Mouse (Mus musculus) bone marrow macrophage, adult 2 months (primary cell): Measurements from ENCODE around the gene Ybx1. TPM values are rescaled to one million over a fixed set of nuclear protein-coding genes. Genes with fewer than 3 reads are reported as not detected.

Experiments used
- H3K27ac ChIP-seq: 2 replicates; pipeline ENCODE4 v1.5.1; 2012; ENCODE audit warnings: low read depth, low read length; ENCODE audit not compliant: insufficient read depth
- H3K4me1 ChIP-seq: 2 replicates; pipeline ENCODE4 v1.6.1; 2012; ENCODE audit warnings: low read length; ENCODE audit not compliant: control insufficient read depth, insufficient read depth
- H3K4me3 ChIP-seq: 2 replicates; pipeline ENCODE4 v1.5.1; 2012; ENCODE audit warnings: mild to moderate bottlenecking, low read length, moderate library complexity; ENCODE audit not compliant: insufficient read depth
- CTCF ChIP-seq: IDR thresholded peaks from 2 replicates; pipeline ENCODE4 v1.5.1; 2012; ENCODE audit warnings: low read depth, mild to moderate bottlenecking, low read length, moderate library complexity
- POLR2A ChIP-seq: IDR thresholded peaks from 2 replicates; pipeline ENCODE4 v1.6.1; 2012; ENCODE audit warnings: mild to moderate bottlenecking, low read depth, low read length, borderline replicate concordance
- polyA plus RNA-seq: library from polyadenylated mRNA; stranded (reverse); fragments of >200 nt; gene quantifications from 2 replicates; pipeline ENCODE4 v1.2.4, GENCODE M21; 2012; ENCODE audit not compliant: missing spikeins, insufficient read depth, insufficient read length

Ybx1 gene
- polyA plus RNA-seq, 1 experiment = 787 TPM

- TF ChIP-seq POLR2A = no peak
- TF ChIP-seq CTCF = 0 out of 2 replicates have a peak, but pooled peaks have one; percentile 10
- Histone ChIP-seq H3K27ac (no peak overlapping the region), H3K4me1 (peaks cover 2% of the 10 kb centered on the region), H3K4me3 (no peak overlapping the region)
Observed at GRCm38 (mm10) chr4:119241664-119242063, 52.7 kb downstream of the Ybx1 start.

DNA sequence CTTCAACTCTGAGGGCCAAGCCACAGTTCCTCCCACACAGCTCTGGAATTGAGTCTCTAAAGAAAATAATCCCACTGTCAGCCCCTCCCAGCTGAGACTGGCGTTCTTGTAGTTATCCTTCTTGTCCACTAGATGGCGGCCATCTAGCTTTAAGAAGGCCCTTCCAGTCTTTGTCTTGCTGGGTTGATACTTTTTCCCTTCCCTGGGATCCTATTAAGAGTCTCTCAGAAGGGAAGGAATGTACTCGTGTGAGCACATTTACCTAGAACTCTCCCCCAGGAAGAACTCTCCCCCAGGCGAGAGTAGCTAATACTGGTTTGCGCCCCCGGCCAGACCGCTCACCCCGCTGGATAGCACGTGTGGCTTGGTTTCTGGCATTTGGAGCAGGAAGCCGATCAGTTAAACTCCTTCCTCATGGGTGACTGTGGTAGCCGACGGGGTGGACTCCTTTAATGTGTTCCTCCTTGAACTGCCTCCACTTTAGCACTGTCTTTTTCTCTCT, 55.2 kb downstream of the Ybx1 start:
- TF ChIP-seq CTCF (no peak), POLR2A (no peak)
- Histone ChIP-seq H3K4me3 (no peak overlapping the region), H3K27ac (no peak overlapping the region), H3K4me1 (peaks cover 2% of the 10 kb centered on the region)

DNA sequence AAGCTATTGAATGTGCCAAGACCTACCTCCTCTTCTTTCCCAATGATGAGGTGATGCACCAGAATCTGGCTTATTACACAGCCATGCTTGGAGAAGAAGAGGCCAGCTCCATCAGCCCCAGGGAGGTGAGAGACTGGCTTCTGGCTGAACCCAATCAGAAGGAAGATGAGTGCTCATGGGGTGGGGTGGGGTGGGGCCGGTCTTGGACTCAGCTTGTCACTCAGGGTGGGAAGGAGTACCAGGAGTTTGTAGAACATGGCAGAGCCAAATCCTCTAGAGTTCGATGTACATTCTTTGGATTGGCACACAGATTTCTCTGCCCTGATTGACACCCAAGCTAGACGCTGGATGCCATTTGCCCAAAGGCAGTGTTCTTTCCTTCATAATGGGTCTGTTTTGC, 55.7 kb downstream of the Ybx1 start:
- no peak overlapping the region for H3K27ac ChIP-seq
- H3K4me3 ChIP-seq = no peak overlapping the region
- peaks cover 5% of the 10 kb centered on the region for H3K4me1 ChIP-seq
- TF ChIP-seq CTCF (0 out of 2 replicates have a peak, but pooled peaks have one; percentile 0), POLR2A (no peak)

DNA sequence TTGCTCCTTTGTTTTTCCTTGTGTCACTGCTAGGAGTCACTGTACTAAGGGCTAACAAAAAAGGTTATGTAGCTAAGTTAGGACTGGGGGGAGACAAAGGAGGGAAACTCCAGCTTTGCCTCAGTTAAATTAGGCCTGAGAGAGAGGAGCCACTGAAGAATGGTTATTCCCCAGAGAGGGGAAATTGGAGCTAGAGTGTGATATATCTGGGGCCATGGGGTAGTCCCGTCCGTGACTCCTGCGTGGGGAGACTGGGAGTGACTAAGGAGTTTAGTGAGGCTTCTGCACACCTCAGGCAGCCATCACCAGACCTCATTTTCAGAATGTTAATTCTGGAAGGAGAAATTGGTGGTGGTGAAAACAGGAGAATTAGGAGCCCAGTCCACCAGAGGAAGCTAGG, 60.1 kb downstream of the Ybx1 start:
- no peak for TF ChIP-seq POLR2A
- TF ChIP-seq CTCF = no peak
- Histone ChIP-seq H3K4me3 (no peak overlapping the region), H3K4me1 (peaks cover 10% of the 10 kb centered on the region), H3K27ac (no peak overlapping the region)

- H3K4me3 ChIP-seq = peak overlapping the region; percentile 82
- peaks cover 7% of the 10 kb centered on the region; the same call in 1 of the 2 replicates for H3K4me1 ChIP-seq
- H3K27ac ChIP-seq = no peak overlapping the region
- 0 out of 2 replicates have a peak, but pooled peaks have one; percentile 15 for TF ChIP-seq CTCF
- no peak for TF ChIP-seq POLR2A
Observed at GRCm38 (mm10) chr4:119233256-119233901, 61.0 kb downstream of the Ybx1 start.

- H3K4me1 ChIP-seq = peaks cover 7% of the 10 kb centered on the region; the same call in 1 of the 2 replicates
- H3K27ac ChIP-seq = no peak within 1 kb of the TSS
- no peak for TF ChIP-seq CTCF
- no peak for TF ChIP-seq POLR2A
- H3K4me3 ChIP-seq = peak within 1 kb of the TSS; percentile 82
Observed at GRCm38 (mm10) chr4:119232410-119233255, 61.8 kb downstream of the Ybx1 start, which contains the start of the genes AU022252 and P3h1. TSS of gene AU022252 (minus strand) at chr4:119232712. TSS of gene P3h1 (plus strand) at chr4:119232915.

Other genes with a start within 250 kb of the Ybx1 start
- 22.6 and 25.3 TPM in 2 replicates for gene Slc2a1, start 185.9 kb downstream of the Ybx1 start, polyA plus RNA-seq
- gene Zfp691, start 120.4 kb downstream of the Ybx1 start, polyA plus RNA-seq = 6.4 and 6.9 TPM in 2 replicates
- 0.68 TPM in 1 of 2 replicates, not detected in the other for gene Ermap, start 104.6 kb downstream of the Ybx1 start, polyA plus RNA-seq
- 36.6 and 41.1 TPM in 2 replicates for gene Svbp, start 99.3 kb downstream of the Ybx1 start, polyA plus RNA-seq
- gene Tmem269, start 76.4 kb downstream of the Ybx1 start, polyA plus RNA-seq = not detected in 2 replicates
- gene AU022252, start 61.9 kb downstream of the Ybx1 start, polyA plus RNA-seq = 7.0 and 9.7 TPM in 2 replicates
- gene P3h1, start 61.7 kb downstream of the Ybx1 start, polyA plus RNA-seq = 12.2 and 13.1 TPM in 2 replicates
- not detected in 2 replicates for gene Cldn19, start 39.2 kb downstream of the Ybx1 start, polyA plus RNA-seq
- 31.6 and 33.3 TPM in 2 replicates for gene Ppih, start 25.9 kb upstream of the Ybx1 start, polyA plus RNA-seq
- gene Ccdc30, start 120.9 kb upstream of the Ybx1 start, polyA plus RNA-seq = not detected in 2 replicates
- 6.3 and 8.1 TPM in 2 replicates for gene Ppcs, start 127.8 kb upstream of the Ybx1 start, polyA plus RNA-seq
- gene Zmynd12, start 128.2 kb upstream of the Ybx1 start, polyA plus RNA-seq = not detected in 2 replicates
- not detected in 2 replicates for gene Rimkla, start 198.0 kb upstream of the Ybx1 start, polyA plus RNA-seq
- gene Foxj3, start 242.4 kb upstream of the Ybx1 start, polyA plus RNA-seq = 24.0 and 26.6 TPM in 2 replicates
- 1.7 and 3.0 TPM in 2 replicates for gene Frg2f1, start 244.9 kb upstream of the Ybx1 start, polyA plus RNA-seq